In the genomic region with DNA sequence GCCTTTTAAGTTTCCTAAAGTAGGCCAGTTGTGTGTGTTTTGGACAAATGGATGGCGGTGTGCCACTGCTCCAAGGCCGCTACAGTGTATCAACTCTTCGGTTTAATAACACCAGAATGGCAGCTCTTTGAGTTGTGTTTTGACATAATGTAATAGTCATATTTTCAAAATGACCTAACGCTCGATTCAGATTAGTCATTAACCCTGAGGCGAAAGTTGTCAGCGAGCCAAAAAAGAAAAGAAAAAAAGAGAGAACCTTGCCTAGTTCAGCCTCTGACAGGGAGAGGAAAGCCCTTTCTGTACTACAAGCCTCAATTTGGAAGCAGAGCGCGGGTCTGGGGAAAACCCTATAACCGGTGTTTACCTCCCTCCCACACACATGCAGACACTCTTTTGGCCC, we compare ENCODE assay signal across 8 mouse cellular contexts. TPM values are rescaled to one million over a fixed set of nuclear protein-coding genes. Genes with fewer than 3 reads are reported as not detected.
DNase-seq lines count a peak whose midpoint lies in the region; ATAC-seq and TF ChIP-seq lines count a peak whose summit lies in the region.

No protein-coding gene starts in this region.

- H3K4me3 ChIP-seq in forebrain, embryonic 11.5 days (ENCODE audit: low read depth, low read length) = peak overlapping the region; percentile 69
- H3K4me3 ChIP-seq in intestine, postnatal 0 days (ENCODE audit: low read depth, low read length) = peak overlapping the region; percentile 86

- H3K4me2 ChIP-seq in forebrain, embryonic 11.5 days (ENCODE audit: low read depth, low read length, severe bottlenecking) = peak overlapping the region; percentile 88
- peak overlapping the region; percentile 95 for H3K4me2 ChIP-seq in intestine, postnatal 0 days (replicated peaks; ENCODE audit: low read depth)

- WGBS in forebrain, embryonic 11.5 days = 25% methylated on average over 10 of the region's 10 CpGs
- 0% methylated on average over 10 of the region's 10 CpGs for WGBS in intestine, postnatal 0 days

- no peaks in the 10 kb centered on the region for H3K27me3 ChIP-seq in forebrain, embryonic 11.5 days (ENCODE audit: control insufficient read depth, insufficient read depth, low read length)
- no peaks in the 10 kb centered on the region for H3K27me3 ChIP-seq in intestine, postnatal 0 days (replicated peaks; ENCODE audit: control insufficient read depth, insufficient read depth, low read length)

- H3K4me1 ChIP-seq in forebrain, embryonic 11.5 days (replicated peaks; ENCODE audit: control insufficient read depth, insufficient read depth, low read length) = peaks cover 5% of the 10 kb centered on the region; the same call in 1 of the 2 replicates
- peaks cover 12% of the 10 kb centered on the region for H3K4me1 ChIP-seq in intestine, postnatal 0 days (replicated peaks; ENCODE audit: control insufficient read depth, insufficient read depth, low read length)

- H3K27ac ChIP-seq in forebrain, embryonic 11.5 days (ENCODE audit: low read depth, low read length) = no peak overlapping the region
- peak overlapping the region; percentile 89 for H3K27ac ChIP-seq in intestine, postnatal 0 days (ENCODE audit: low read depth, low read length)

- no peaks in the 10 kb centered on the region for H3K36me3 ChIP-seq in forebrain, embryonic 11.5 days (ENCODE audit: control insufficient read depth, insufficient read depth, low read length)
- H3K36me3 ChIP-seq in intestine, postnatal 0 days (ENCODE audit: control insufficient read depth, insufficient read depth) = no peaks in the 10 kb centered on the region

- ATAC-seq in forebrain, embryonic 11.5 days (replicated peaks; ENCODE audit: low FRiP score) = peak; percentile 36
- ATAC-seq in intestine, postnatal 0 days = peak; percentile 65
- 0 out of 2 replicates have a peak, but pooled peaks have one; percentile 21 for ATAC-seq in megakaryocyte-erythroid progenitor cell, adult 5-6 weeks (replicated peaks; ENCODE audit: low FRiP score, low TSS enrichment, poor library complexity, severe bottlenecking)
- no peak for ATAC-seq in erythroid progenitor cell, adult 5-6 weeks (replicated peaks; ENCODE audit: low FRiP score, poor library complexity, severe bottlenecking)

- H3K9ac ChIP-seq in forebrain, embryonic 11.5 days (ENCODE audit: low read length) = peak overlapping the region; percentile 78
- peak overlapping the region; percentile 91 for H3K9ac ChIP-seq in intestine, postnatal 0 days (ENCODE audit: low read depth, low read length)

- no peak for TF ChIP-seq CTCF in intestine, postnatal 0 days (IDR thresholded peaks at IDR 0.05; ENCODE audit: low read depth)

- peak; percentile 94 for DNase-seq in kidney, adult 9 months
- no peak for DNase-seq in kidney, adult 18-20 months
- peak; percentile 82 for DNase-seq in Muller cell, postnatal 12 days (ENCODE audit: inconsistent ontology term)
- DNase-seq in forebrain, embryonic 11.5 days (ENCODE audit: low spot score) = no peak
- DNase-seq in embryo, embryonic 10 days (ENCODE audit: low spot score) = no peak

- no peaks in the 10 kb centered on the region for H3K9me3 ChIP-seq in forebrain, embryonic 11.5 days (ENCODE audit: control insufficient read depth, low read length)
- no peaks in the 10 kb centered on the region for H3K9me3 ChIP-seq in intestine, postnatal 0 days (ENCODE audit: control insufficient read depth)

RNA-seq across cellular contexts. Expression of a gene that starts 0.5 kb away (rescaled TPM):
- polyA plus RNA-seq in forebrain, embryonic 11.5 days (2014; fragmentation: Nextera tagmentation; extraction: Ambion mirVana) = 8.5 and 8.8 TPM in 2 replicates
- 6.6 and 6.8 TPM in 2 replicates for polyA plus RNA-seq in intestine, postnatal 0 days (2015; fragmentation: Nextera tagmentation; extraction: Ambion mirVana)
- 9.3 and 9.6 TPM in 2 replicates for total RNA-seq in megakaryocyte-erythroid progenitor cell, adult 5-6 weeks (2014; fragmentation: Nextera tagmentation)
- total RNA-seq in megakaryocyte-erythroid progenitor cell, adult 5-6 weeks (2017) = 6.7 and 7.1 TPM in 2 replicates
- 0.72 TPM in 1 of 2 replicates, not detected in the other for total RNA-seq in erythroid progenitor cell, adult 5-6 weeks (2015; ENCODE audit: low replicate concordance)
- total RNA-seq in erythroid progenitor cell, adult 5-6 weeks (2017; ENCODE audit: low replicate concordance) = 1.0 TPM in 1 of 2 replicates, not detected in the other

Comparison
In these comparisons a context has a peak if more than half of its experiments do, and no peak if none do; other contexts are left out.
1. DNase-seq: peak in kidney, adult 9 months (single experiment) and Muller cell, postnatal 12 days (single experiment); none in kidney, adult 18-20 months (single experiment), forebrain, embryonic 11.5 days (single experiment) and embryo, embryonic 10 days (single experiment).